Mouse (Mus musculus) bone marrow macrophage, adult 2 months (primary cell): ENCODE measurements around the gene Fgfr2. TPM values are rescaled to one million over a fixed set of nuclear protein-coding genes. Genes with fewer than 3 reads are reported as not detected.

Experiments
- H3K27ac ChIP-seq: 2 replicates; pipeline ENCODE4 v1.5.1; 2012; ENCODE audit warnings: low read depth, low read length; ENCODE audit not compliant: insufficient read depth
- H3K4me1 ChIP-seq: 2 replicates; pipeline ENCODE4 v1.6.1; 2012; ENCODE audit warnings: low read length; ENCODE audit not compliant: control insufficient read depth, insufficient read depth
- H3K4me3 ChIP-seq: 2 replicates; pipeline ENCODE4 v1.5.1; 2012; ENCODE audit warnings: mild to moderate bottlenecking, low read length, moderate library complexity; ENCODE audit not compliant: insufficient read depth
- CTCF ChIP-seq: IDR thresholded peaks from 2 replicates; pipeline ENCODE4 v1.5.1; 2012; ENCODE audit warnings: low read depth, mild to moderate bottlenecking, low read length, moderate library complexity
- POLR2A ChIP-seq: IDR thresholded peaks from 2 replicates; pipeline ENCODE4 v1.6.1; 2012; ENCODE audit warnings: mild to moderate bottlenecking, low read depth, low read length, borderline replicate concordance
- polyA plus RNA-seq: library from polyadenylated mRNA; stranded (reverse); fragments of >200 nt; gene quantifications from 2 replicates; pipeline ENCODE4 v1.2.4, GENCODE M21; 2012; ENCODE audit not compliant: missing spikeins, insufficient read depth, insufficient read length

Gene Fgfr2
- polyA plus RNA-seq, 1 experiment = 0.27 TPM

- Histone ChIP-seq H3K4me3 (no peak overlapping the region), H3K27ac (no peak overlapping the region), H3K4me1 (no peaks in the 10 kb centered on the region)
- TF ChIP-seq POLR2A (no peak), CTCF (no peak)
Measured at GRCm38 (mm10) chr7:131545701-131546385, 1577.3 kb downstream of the Fgfr2 start.

- Histone ChIP-seq H3K4me3 (no peak overlapping the region), H3K27ac (no peak overlapping the region), H3K4me1 (no peaks in the 10 kb centered on the region)
- TF ChIP-seq CTCF = no peak
- TF ChIP-seq POLR2A = no peak
Measured at GRCm38 (mm10) chr7:131544871-131545270, 1578.3 kb downstream of the Fgfr2 start.

GRCm38 (mm10) chr7:131543623-131544481 is 1579.3 kb downstream of the Fgfr2 start:
- no peak overlapping the region for H3K27ac ChIP-seq
- H3K4me3 ChIP-seq = peak overlapping the region; percentile 20
- no peaks in the 10 kb centered on the region for H3K4me1 ChIP-seq
- TF ChIP-seq POLR2A (no peak), CTCF (no peak)

GRCm38 (mm10) chr7:131542872-131543622 is 1580.1 kb downstream of the Fgfr2 start:
- Histone ChIP-seq H3K27ac (no peak overlapping the region), H3K4me1 (no peaks in the 10 kb centered on the region), H3K4me3 (peak overlapping the region; percentile 32)
- TF ChIP-seq CTCF = no peak
- no peak for TF ChIP-seq POLR2A

- no peaks in the 10 kb centered on the region for H3K4me1 ChIP-seq
- TF ChIP-seq POLR2A (no peak), CTCF (no peak)
- no peak within 1 kb of the TSS for H3K27ac ChIP-seq
- H3K4me3 ChIP-seq = peak within 1 kb of the TSS; percentile 32
Measured at GRCm38 (mm10) chr7:131542115-131542871, 1580.9 kb downstream of the Fgfr2 start, which contains the start of gene Hmx3. Gene Hmx3 (plus strand): TSS chr7:131542867.

- TF ChIP-seq CTCF = no peak
- TF ChIP-seq POLR2A = no peak
- H3K4me1 ChIP-seq = no peaks in the 10 kb centered on the region
- H3K27ac ChIP-seq = no peak overlapping the region
- no peak overlapping the region for H3K4me3 ChIP-seq
Measured at GRCm38 (mm10) chr7:131541184-131542114, 1581.7 kb downstream of the Fgfr2 start.

- H3K27ac ChIP-seq = no peak overlapping the region
- TF ChIP-seq POLR2A = no peak
- peak; percentile 90 for TF ChIP-seq CTCF
Measured at GRCm38 (mm10) chr7:131539979-131540378, 1583.2 kb downstream of the Fgfr2 start.

GRCm38 (mm10) chr7:131503739-131504138 is 1619.4 kb downstream of the Fgfr2 start:
- Histone ChIP-seq H3K4me1 (no peaks in the 10 kb centered on the region), H3K4me3 (no peak overlapping the region), H3K27ac (no peak overlapping the region)
- TF ChIP-seq CTCF = no peak
- TF ChIP-seq POLR2A = no peak

More at GRCm38 (mm10) chr7:131539979-131540378, 1583.2 kb downstream of the Fgfr2 start:
- Histone ChIP-seq H3K4me3 (no peak overlapping the region), H3K4me1 (no peaks in the 10 kb centered on the region)
